Mouse (Mus musculus) cortical plate, adult 2 months (tissue): ENCODE data around the gene Plekhm3.

Experiments
- CTCF ChIP-seq: fragments of 200-500 bp; IDR thresholded peaks from 2 replicates; pipeline ENCODE4 v1.5.1; 2011; ENCODE audit warnings: mild to moderate bottlenecking, control low read depth, low read length; ENCODE audit not compliant: insufficient read depth; ENCODE audit errors: extremely low read depth
- POLR2A ChIP-seq: fragments of 200-500 bp; IDR thresholded peaks from 2 replicates; pipeline ENCODE4 v1.6.1; 2011; ENCODE audit warnings: mild to moderate bottlenecking, low read length, control low read depth; ENCODE audit not compliant: insufficient read depth; ENCODE audit errors: extremely low read depth

- TF ChIP-seq CTCF: no peak
- no peak for TF ChIP-seq POLR2A
Measured at GRCm38 (mm10) chr1:64853244-64853643, 103.4 kb downstream of the Plekhm3 start.
